Mouse (Mus musculus): ENCODE measurements around the gene Tnpo3.
A peak's percentile ranks its signal among the peaks of the same experiment; 100 is the strongest.

The Tnpo3 gene

GRCm38 (mm10) chr6:29609111-29610019 lies at the start of gene Tnpo3:
TSS of gene Tnpo3 (minus strand) at chr6:29609887.
- DNase-seq (ENCODE audit: low spot score) = peak; percentile 89

GRCm38 (mm10) chr6:29658626-29659475 lies 49.2 kb upstream of the Tnpo3 start:
- no peak for DNase-seq (ENCODE audit: low spot score)

GRCm38 (mm10) chr6:29653271-29653670 lies 43.6 kb upstream of the Tnpo3 start:
- no peak for DNase-seq (ENCODE audit: low spot score)

GRCm38 (mm10) chr6:29650170-29650549 lies 40.5 kb upstream of the Tnpo3 start:
- DNase-seq (ENCODE audit: low spot score) = no peak

GRCm38 (mm10) chr6:29649494-29650169 lies 39.9 kb upstream of the Tnpo3 start:
- DNase-seq (ENCODE audit: low spot score) = peak; percentile 62

GRCm38 (mm10) chr6:29641816-29642215 lies 32.1 kb upstream of the Tnpo3 start:
- DNase-seq (ENCODE audit: low spot score) = no peak

GRCm38 (mm10) chr6:29639580-29640419 lies 30.1 kb upstream of the Tnpo3 start:
- DNase-seq (ENCODE audit: low spot score) = no peak

- no peak for DNase-seq (ENCODE audit: low spot score)
These were observed 29.3 kb upstream of the Tnpo3 start for GRCm38 (mm10) chr6:29638844-29639460.

- DNase-seq (ENCODE audit: low spot score) = no peak
These were observed 28.0 kb upstream of the Tnpo3 start for GRCm38 (mm10) chr6:29637397-29638373.

GRCm38 (mm10) chr6:29636322-29637092 lies 26.8 kb upstream of the Tnpo3 start:
- DNase-seq (ENCODE audit: low spot score) = no peak

GRCm38 (mm10) chr6:29634537-29634936 lies 24.9 kb upstream of the Tnpo3 start:
- DNase-seq (ENCODE audit: low spot score) = no peak

GRCm38 (mm10) chr6:29632552-29633292 lies 23.0 kb upstream of the Tnpo3 start:
- DNase-seq (ENCODE audit: low spot score) = no peak

- DNase-seq (ENCODE audit: low spot score) = no peak
These were observed 22.3 kb upstream of the Tnpo3 start for GRCm38 (mm10) chr6:29631751-29632551.

- no peak for DNase-seq (ENCODE audit: low spot score)
These were observed 20.5 kb upstream of the Tnpo3 start for GRCm38 (mm10) chr6:29630216-29630615.

GRCm38 (mm10) chr6:29627756-29628155 lies 18.1 kb upstream of the Tnpo3 start:
- DNase-seq (ENCODE audit: low spot score) = no peak

GRCm38 (mm10) chr6:29623857-29624256 lies 14.2 kb upstream of the Tnpo3 start:
- DNase-seq (ENCODE audit: low spot score) = no peak

- no peak for DNase-seq (ENCODE audit: low spot score)
These were observed 12.6 kb upstream of the Tnpo3 start for GRCm38 (mm10) chr6:29622273-29622672.

Measured in ovary, adult 18-20 months (tissue).